Mouse (Mus musculus) G1E (cell line): ENCODE data around the gene Mst1r.

Experiments used
- CTCF ChIP-seq: IDR thresholded peaks from 2 replicates; pipeline ENCODE4 v1.5.1; 2012; ENCODE audit warnings: low read depth, low read length, inconsistent platforms, mixed read lengths
- POLR2AphosphoS5 ChIP-seq: IDR thresholded peaks from 2 replicates; pipeline ENCODE4 v1.6.1; 2012; ENCODE audit warnings: low read depth, low read length, inconsistent platforms; ENCODE audit not compliant: insufficient replicate concordance

DNA sequence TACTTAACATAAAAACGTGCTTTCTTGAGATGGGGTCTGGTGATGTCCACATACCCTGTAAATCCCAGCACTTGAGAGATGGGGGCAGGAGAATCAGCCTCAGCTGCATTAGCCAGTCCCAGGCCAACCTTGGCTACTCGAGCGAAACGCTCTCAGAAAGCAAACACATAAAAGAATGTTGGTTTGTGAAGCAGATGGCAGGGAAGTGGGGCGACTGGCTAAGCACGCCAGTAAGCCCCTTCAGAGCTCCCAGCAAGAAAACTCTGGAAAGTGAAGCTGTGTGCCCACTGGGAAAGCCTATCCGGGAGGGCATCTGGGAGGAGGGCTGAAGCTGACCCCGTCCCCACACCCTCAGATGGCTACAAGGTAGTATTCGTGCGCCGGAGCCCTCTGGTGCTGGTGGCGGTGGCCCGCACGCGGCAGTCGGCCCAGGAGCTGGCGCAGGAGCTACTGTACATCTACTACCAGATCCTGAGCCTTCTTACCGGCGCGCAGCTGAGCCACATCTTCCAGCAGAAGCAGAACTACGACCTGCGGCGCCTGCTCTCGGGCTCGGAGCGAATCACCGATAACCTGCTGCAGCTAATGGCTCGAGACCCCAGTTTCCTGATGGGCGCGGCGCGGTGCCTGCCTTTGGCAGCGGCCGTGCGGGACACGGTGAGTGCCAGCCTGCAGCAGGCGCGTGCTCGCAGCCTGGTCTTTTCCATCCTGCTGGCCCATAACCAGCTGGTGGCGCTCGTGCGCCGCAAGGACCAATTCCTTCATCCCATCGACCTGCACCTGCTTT is 5.6 kb upstream of the Mst1r start:
- TF ChIP-seq CTCF (0 out of 2 replicates have a peak, but pooled peaks have one; percentile 6), POLR2AphosphoS5 (no peak)
